Comparison of ENCODE assay signal across 8 mouse cellular contexts in genomic region chr13:8744565-8744964, GRCm38 (mm10).
DNase-seq lines count a peak whose midpoint lies in the region; TF ChIP-seq lines count a peak whose summit lies in the region.

No protein-coding gene starts in this region.

- H3K4me3 ChIP-seq in heart, adult 2 months, result no peak overlapping the region
- no peak overlapping the region for H3K4me3 ChIP-seq in heart, embryonic 10.5 days
- no peak overlapping the region for H3K4me3 ChIP-seq in spleen, adult 2 months (ENCODE audit: extremely low read depth, insufficient read depth, insufficient read length)
- H3K4me3 ChIP-seq in lung, adult 2 months (replicated peaks; ENCODE audit: extremely low read depth, low read depth, low read length), result no peak overlapping the region

- WGBS in heart, adult 2 months, result 26% methylated on average over 3 of the region's 3 CpGs
- WGBS in heart, embryonic 10.5 days, result 52% methylated on average over 3 of the region's 3 CpGs
- 74% methylated on average over 3 of the region's 3 CpGs for WGBS in spleen, adult 2 months
- WGBS in lung, adult 2 months, result 23% methylated on average over 3 of the region's 3 CpGs

- H3K9ac ChIP-seq in heart, adult 2 months (ENCODE audit: low read depth, low read length), result no peak overlapping the region

- DNase-seq in heart, adult 2 months, result peak in 1 of 2 experiments; percentile 6
- DNase-seq in heart, embryonic 10.5 days (ENCODE audit: low spot score), result no peak
- no peak for DNase-seq in spleen, adult 2 months (ENCODE audit: low read depth in 1 of 2, low spot score in 2 of 2)
- DNase-seq in spleen, adult 18-20 months, result no peak
- DNase-seq in cerebellum, adult 9-11 months, result peak; percentile 18
- DNase-seq in lung, adult 2 months, result peak; percentile 4
- DNase-seq in spleen, postnatal 4 days (ENCODE audit: low spot score in 2 of 2), result no peak
- DNase-seq in urinary bladder, adult 18-20 months (ENCODE audit: low spot score in 2 of 2), result no peak

- no peaks in the 10 kb centered on the region for H3K9me3 ChIP-seq in heart, embryonic 10.5 days

- H3K4me1 ChIP-seq in heart, adult 2 months (ENCODE audit: control insufficient read depth, insufficient read depth, low read length), result no peaks in the 10 kb centered on the region
- 0 out of 2 replicates have a peak, but pooled peaks cover 2% of the 10 kb centered on the region for H3K4me1 ChIP-seq in heart, embryonic 10.5 days
- H3K4me1 ChIP-seq in spleen, adult 2 months (ENCODE audit: control insufficient read depth, insufficient read depth, insufficient read length), result no peaks in the 10 kb centered on the region
- no peaks in the 10 kb centered on the region for H3K4me1 ChIP-seq in lung, adult 2 months (ENCODE audit: control insufficient read depth, insufficient read depth, low read length)

- no peaks in the 10 kb centered on the region for H3K79me2 ChIP-seq in heart, adult 2 months (replicated peaks; ENCODE audit: control insufficient read depth, insufficient read depth, low read length)

- intact Hi-C loops in heart, adult 2 months (cut with DNase I), result no loop called here

- H3K36me3 ChIP-seq in heart, adult 2 months (ENCODE audit: control insufficient read depth, insufficient read depth, low read length), result no peaks in the 10 kb centered on the region
- no peaks in the 10 kb centered on the region for H3K36me3 ChIP-seq in heart, embryonic 10.5 days
- H3K36me3 ChIP-seq in spleen, adult 2 months (ENCODE audit: control insufficient read depth, insufficient read depth, low read length), result no peaks in the 10 kb centered on the region

- no peaks in the 10 kb centered on the region for H3K27me3 ChIP-seq in heart, adult 2 months (ENCODE audit: control insufficient read depth, insufficient read depth, low read length)
- H3K27me3 ChIP-seq in heart, embryonic 10.5 days (ENCODE audit: insufficient read depth, poor library complexity, severe bottlenecking), result no peaks in the 10 kb centered on the region
- H3K27me3 ChIP-seq in spleen, adult 2 months (ENCODE audit: control insufficient read depth, insufficient read depth, low read length), result no peaks in the 10 kb centered on the region

- TF ChIP-seq EP300 in heart, adult 2 months (IDR thresholded peaks at IDR 0.05; ENCODE audit: insufficient read depth, low read depth, low read length), result no peak

- H3K27ac ChIP-seq in heart, adult 2 months, result no peak overlapping the region
- no peak overlapping the region for H3K27ac ChIP-seq in heart, embryonic 10.5 days
- H3K27ac ChIP-seq in spleen, adult 2 months (ENCODE audit: insufficient read depth, low read length), result no peak overlapping the region

- TF ChIP-seq CTCF in heart, adult 2 months (IDR thresholded peaks at IDR 0.05), result peak; percentile 69
- peak; percentile 5; the same call in 1 of the 2 replicates for TF ChIP-seq CTCF in spleen, adult 2 months (IDR thresholded peaks at IDR 0.05; ENCODE audit: extremely low read depth, insufficient read depth, insufficient read length, insufficient replicate concordance)
- TF ChIP-seq CTCF in lung, adult 2 months (IDR thresholded peaks at IDR 0.05; ENCODE audit: insufficient read depth, low read length), result no peak; the same call in 1 of the 2 replicates

- TF ChIP-seq POLR2A in heart, adult 2 months (IDR thresholded peaks at IDR 0.05; ENCODE audit: insufficient read depth, low read depth, low read length), result no peak
- TF ChIP-seq POLR2A in spleen, adult 2 months (IDR thresholded peaks at IDR 0.05; ENCODE audit: low read depth, low read length), result no peak
- no peak for TF ChIP-seq POLR2A in lung, adult 2 months (IDR thresholded peaks at IDR 0.05; ENCODE audit: borderline replicate concordance, extremely low read depth, low read depth, low read length)

Comparison
In these comparisons a context has a peak if more than half of its experiments do, and no peak if none do; other contexts are left out.
1. DNase-seq: peak in cerebellum, adult 9-11 months (single experiment) and lung, adult 2 months (single experiment); none in heart, embryonic 10.5 days (single experiment), spleen, adult 2 months (0 of 2), spleen, adult 18-20 months (0 of 2), spleen, postnatal 4 days (0 of 2) and urinary bladder, adult 18-20 months (0 of 2).